Mouse (Mus musculus): ENCODE data around the gene Igfn1. TPM values are rescaled to one million over a fixed set of nuclear protein-coding genes. Genes with fewer than 3 reads are reported as not detected.

Igfn1 gene
- polyA plus RNA-seq, 1 experiment = not detected

- H3K4me1 ChIP-seq (ENCODE audit: control insufficient read depth, insufficient read depth, low read length) = no peaks in the 10 kb centered on the region
- no peaks in the 10 kb centered on the region for H3K27me3 ChIP-seq (ENCODE audit: control insufficient read depth, insufficient read depth, low read length, poor library complexity, severe bottlenecking)
- no peak overlapping the region for H3K27ac ChIP-seq (ENCODE audit: insufficient read depth, low read length)
- no peak overlapping the region for H3K4me3 ChIP-seq (ENCODE audit: low read depth, low read length)
- H3K9ac ChIP-seq (ENCODE audit: low read depth, poor library complexity, severe bottlenecking) = no peak overlapping the region
- no peak for TF ChIP-seq POLR2A (IDR thresholded peaks at IDR 0.05; ENCODE audit: insufficient read depth, low read length)
- TF ChIP-seq CTCF (IDR thresholded peaks at IDR 0.05; ENCODE audit: low read depth, low read length) = no peak
- no peak for TF ChIP-seq EP300 (IDR thresholded peaks at IDR 0.05; ENCODE audit: insufficient read depth, low read depth, low read length)
- no peaks in the 10 kb centered on the region for H3K36me3 ChIP-seq (ENCODE audit: control insufficient read depth, insufficient read depth, low read length, poor library complexity, severe bottlenecking)
- H3K9me3 ChIP-seq (replicated peaks; ENCODE audit: control insufficient read depth, insufficient read depth, low read length, poor library complexity, severe bottlenecking) = no peaks in the 10 kb centered on the region
Measured at GRCm38 (mm10) chr1:135948871-135949270, 57.3 kb downstream of the Igfn1 start.

- Histone ChIP-seq H3K9ac (ENCODE audit: low read depth, poor library complexity, severe bottlenecking) (no peak overlapping the region), H3K36me3 (ENCODE audit: control insufficient read depth, insufficient read depth, low read length, poor library complexity, severe bottlenecking) (no peaks in the 10 kb centered on the region), H3K4me3 (ENCODE audit: low read depth, low read length) (no peak overlapping the region), H3K27ac (ENCODE audit: insufficient read depth, low read length) (no peak overlapping the region), H3K9me3 (replicated peaks; ENCODE audit: control insufficient read depth, insufficient read depth, low read length, poor library complexity, severe bottlenecking) (no peaks in the 10 kb centered on the region), H3K27me3 (ENCODE audit: control insufficient read depth, insufficient read depth, low read length, poor library complexity, severe bottlenecking) (no peaks in the 10 kb centered on the region), H3K4me1 (ENCODE audit: control insufficient read depth, insufficient read depth, low read length) (no peaks in the 10 kb centered on the region)
- TF ChIP-seq POLR2A (IDR thresholded peaks at IDR 0.05; ENCODE audit: insufficient read depth, low read length) = no peak
- TF ChIP-seq CTCF (IDR thresholded peaks at IDR 0.05; ENCODE audit: low read depth, low read length) = no peak
- TF ChIP-seq EP300 (IDR thresholded peaks at IDR 0.05; ENCODE audit: insufficient read depth, low read depth, low read length) = no peak
Measured at GRCm38 (mm10) chr1:135946247-135946646, 59.9 kb downstream of the Igfn1 start.

GRCm38 (mm10) chr1:135945711-135946110 lies 60.4 kb downstream of the Igfn1 start:
- no peak for TF ChIP-seq EP300 (IDR thresholded peaks at IDR 0.05; ENCODE audit: insufficient read depth, low read depth, low read length)
- no peak for TF ChIP-seq POLR2A (IDR thresholded peaks at IDR 0.05; ENCODE audit: insufficient read depth, low read length)
- peak; percentile 92 for TF ChIP-seq CTCF (IDR thresholded peaks at IDR 0.05; ENCODE audit: low read depth, low read length)
- Histone ChIP-seq H3K9ac (ENCODE audit: low read depth, poor library complexity, severe bottlenecking) (no peak overlapping the region), H3K4me1 (ENCODE audit: control insufficient read depth, insufficient read depth, low read length) (no peaks in the 10 kb centered on the region), H3K36me3 (ENCODE audit: control insufficient read depth, insufficient read depth, low read length, poor library complexity, severe bottlenecking) (no peaks in the 10 kb centered on the region), H3K4me3 (ENCODE audit: low read depth, low read length) (no peak overlapping the region), H3K9me3 (replicated peaks; ENCODE audit: control insufficient read depth, insufficient read depth, low read length, poor library complexity, severe bottlenecking) (no peaks in the 10 kb centered on the region), H3K27ac (ENCODE audit: insufficient read depth, low read length) (no peak overlapping the region), H3K27me3 (ENCODE audit: control insufficient read depth, insufficient read depth, low read length, poor library complexity, severe bottlenecking) (no peaks in the 10 kb centered on the region)

DNA sequence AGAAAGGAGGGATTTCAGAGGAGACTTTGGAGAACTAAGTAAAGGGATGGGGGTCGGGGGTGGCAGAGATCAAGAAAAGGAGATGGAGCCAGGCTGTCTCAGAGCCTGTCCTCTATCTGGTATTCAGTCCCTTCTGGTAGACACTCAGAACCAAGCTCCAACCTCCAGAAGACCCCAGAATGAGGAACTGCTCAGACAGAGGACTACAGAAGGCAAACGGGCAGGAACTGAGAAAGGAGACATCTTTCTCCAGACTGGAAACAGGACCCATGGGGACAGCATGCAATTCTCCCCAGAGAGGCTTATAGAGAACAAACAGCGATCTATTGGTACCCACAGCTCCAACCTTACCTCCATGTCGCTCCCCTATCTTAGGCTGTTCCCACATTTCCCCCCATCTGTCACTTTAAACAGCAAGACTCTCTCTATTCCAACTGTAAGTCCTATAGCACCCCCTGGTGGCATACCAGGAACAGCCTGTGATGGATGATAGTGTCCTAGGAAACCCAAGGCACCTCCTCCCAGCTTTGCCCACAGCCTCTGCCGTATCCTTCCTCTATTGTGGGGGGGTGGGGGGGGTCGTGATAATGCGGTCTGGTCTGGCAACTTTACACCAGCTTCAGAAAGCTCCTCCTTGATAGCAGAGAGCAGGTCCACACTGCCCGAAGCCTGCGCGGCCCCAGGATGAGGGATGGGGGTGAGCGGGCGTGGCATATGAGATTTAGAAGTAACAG lies 61.4 kb downstream of the Igfn1 start:
- Histone ChIP-seq H3K36me3 (ENCODE audit: control insufficient read depth, insufficient read depth, low read length, poor library complexity, severe bottlenecking) (no peaks in the 10 kb centered on the region), H3K9me3 (replicated peaks; ENCODE audit: control insufficient read depth, insufficient read depth, low read length, poor library complexity, severe bottlenecking) (no peaks in the 10 kb centered on the region), H3K27ac (ENCODE audit: insufficient read depth, low read length) (no peak overlapping the region), H3K4me3 (ENCODE audit: low read depth, low read length) (no peak overlapping the region), H3K27me3 (ENCODE audit: control insufficient read depth, insufficient read depth, low read length, poor library complexity, severe bottlenecking) (no peaks in the 10 kb centered on the region), H3K4me1 (ENCODE audit: control insufficient read depth, insufficient read depth, low read length) (no peaks in the 10 kb centered on the region), H3K9ac (ENCODE audit: low read depth, poor library complexity, severe bottlenecking) (no peak overlapping the region)
- TF ChIP-seq CTCF (IDR thresholded peaks at IDR 0.05; ENCODE audit: low read depth, low read length) (peak; percentile 53), EP300 (IDR thresholded peaks at IDR 0.05; ENCODE audit: insufficient read depth, low read depth, low read length) (no peak)

GRCm38 (mm10) chr1:135943713-135944112 lies 62.4 kb downstream of the Igfn1 start:
- H3K9ac ChIP-seq (ENCODE audit: low read depth, poor library complexity, severe bottlenecking) = no peak overlapping the region
- no peaks in the 10 kb centered on the region for H3K27me3 ChIP-seq (ENCODE audit: control insufficient read depth, insufficient read depth, low read length, poor library complexity, severe bottlenecking)
- no peaks in the 10 kb centered on the region for H3K4me1 ChIP-seq (ENCODE audit: control insufficient read depth, insufficient read depth, low read length)
- TF ChIP-seq EP300 (IDR thresholded peaks at IDR 0.05; ENCODE audit: insufficient read depth, low read depth, low read length) (no peak), CTCF (IDR thresholded peaks at IDR 0.05; ENCODE audit: low read depth, low read length) (no peak), POLR2A (IDR thresholded peaks at IDR 0.05; ENCODE audit: insufficient read depth, low read length) (no peak)
- H3K4me3 ChIP-seq (ENCODE audit: low read depth, low read length) = no peak overlapping the region
- no peak overlapping the region for H3K27ac ChIP-seq (ENCODE audit: insufficient read depth, low read length)
- no peaks in the 10 kb centered on the region for H3K9me3 ChIP-seq (replicated peaks; ENCODE audit: control insufficient read depth, insufficient read depth, low read length, poor library complexity, severe bottlenecking)
- H3K36me3 ChIP-seq (ENCODE audit: control insufficient read depth, insufficient read depth, low read length, poor library complexity, severe bottlenecking) = no peaks in the 10 kb centered on the region

DNA sequence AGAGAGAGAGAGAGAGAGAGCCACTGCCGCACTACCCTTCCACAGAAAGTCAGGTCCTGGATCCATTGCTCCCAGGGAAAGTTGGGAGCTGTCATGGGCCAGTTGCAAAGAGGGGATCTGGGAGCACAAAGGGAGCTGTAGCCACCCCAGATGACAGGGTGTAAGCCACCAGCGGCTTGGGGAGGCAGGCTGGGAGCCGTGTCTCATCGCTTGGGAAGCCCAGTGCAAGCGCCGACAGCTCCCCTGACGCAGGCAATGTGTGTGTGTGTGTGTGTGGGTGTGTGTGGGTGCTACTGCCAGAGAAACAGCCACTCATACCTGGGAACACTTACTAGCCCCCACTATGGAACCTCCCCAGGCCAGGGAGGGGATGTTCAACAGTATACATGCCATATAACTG lies 64.0 kb downstream of the Igfn1 start:
- H3K4me3 ChIP-seq (ENCODE audit: low read depth, low read length) = no peak overlapping the region
- H3K9me3 ChIP-seq (replicated peaks; ENCODE audit: control insufficient read depth, insufficient read depth, low read length, poor library complexity, severe bottlenecking) = no peaks in the 10 kb centered on the region
- H3K27ac ChIP-seq (ENCODE audit: insufficient read depth, low read length) = no peak overlapping the region
- no peaks in the 10 kb centered on the region for H3K36me3 ChIP-seq (ENCODE audit: control insufficient read depth, insufficient read depth, low read length, poor library complexity, severe bottlenecking)
- H3K9ac ChIP-seq (ENCODE audit: low read depth, poor library complexity, severe bottlenecking) = no peak overlapping the region
- no peaks in the 10 kb centered on the region for H3K4me1 ChIP-seq (ENCODE audit: control insufficient read depth, insufficient read depth, low read length)
- TF ChIP-seq CTCF (IDR thresholded peaks at IDR 0.05; ENCODE audit: low read depth, low read length) = no peak
- no peak for TF ChIP-seq POLR2A (IDR thresholded peaks at IDR 0.05; ENCODE audit: insufficient read depth, low read length)
- TF ChIP-seq EP300 (IDR thresholded peaks at IDR 0.05; ENCODE audit: insufficient read depth, low read depth, low read length) = no peak
- H3K27me3 ChIP-seq (ENCODE audit: control insufficient read depth, insufficient read depth, low read length, poor library complexity, severe bottlenecking) = no peaks in the 10 kb centered on the region

Measured in ES-Bruce4 (cell line).